Mouse (Mus musculus) neural tube, embryonic 15.5 days (tissue): ENCODE results near the gene Cort. TPM values are rescaled to one million over a fixed set of nuclear protein-coding genes. Genes with fewer than 3 reads are reported as not detected.
"Not testable (repeated sequence)": the region's sequence is repeated elsewhere in the genome, so short reads cannot be mapped to it uniquely, and the experiment has no call there.

Experiments used
- ATAC-seq: fragments of 200-750 bp; cut with Nextera tagmentation; 2 replicates; pipeline ENCODE4 v1.8.0; 2017; ENCODE audit warnings: mild to moderate bottlenecking, moderate TSS enrichment, moderate library complexity; ENCODE audit not compliant: low FRiP score
- H3K27ac ChIP-seq: fragments of 300-500 bp; sonication (generic); replicated peaks from 2 replicates; pipeline ENCODE4 v1.5.1; 2015; ENCODE audit warnings: mild to moderate bottlenecking, inconsistent platforms
- H3K27me3 ChIP-seq: fragments of 300-500 bp; sonication (generic); replicated peaks from 2 replicates; pipeline ENCODE4 v1.6.1; 2015; ENCODE audit warnings: inconsistent platforms
- H3K36me3 ChIP-seq: fragments of 300-500 bp; sonication (generic); 2 replicates; pipeline ENCODE4 v1.6.1; 2015; ENCODE audit warnings: inconsistent platforms
- H3K4me1 ChIP-seq: fragments of 300-500 bp; sonication (generic); 2 replicates; pipeline ENCODE4 v1.6.1; 2015; ENCODE audit warnings: inconsistent platforms
- H3K4me2 ChIP-seq: fragments of 300-500 bp; sonication (generic); 2 replicates; pipeline ENCODE4 v1.6.1; 2015; ENCODE audit warnings: inconsistent platforms, mild to moderate bottlenecking, moderate library complexity
- H3K4me3 ChIP-seq: fragments of 300-500 bp; sonication (generic); replicated peaks from 2 replicates; pipeline ENCODE4 v1.5.1; 2015; ENCODE audit warnings: mild to moderate bottlenecking, inconsistent platforms
- H3K9ac ChIP-seq: fragments of 300-500 bp; sonication (generic); replicated peaks from 2 replicates; pipeline ENCODE4 v1.6.1; 2015; ENCODE audit warnings: mild to moderate bottlenecking, inconsistent platforms
- H3K9me3 ChIP-seq: fragments of 300-500 bp; sonication (generic); replicated peaks from 2 replicates; pipeline ENCODE4 v1.6.1; 2016; ENCODE audit warnings: inconsistent platforms
- WGBS: fragments of 180-500 bp; shearing (Covaris S2); methylation state at CpG from one replicate; pipeline ENCODE4 v1.1.7; 2015; ENCODE audit warnings: mixed read lengths; 5-methylcytosine and 5-hydroxymethylcytosine counted together
- polyA plus RNA-seq: library from polyadenylated mRNA; unstranded; fragments of >200 nt; fragmentation: Nextera tagmentation; extraction: Ambion mirVana; gene quantifications from 2 replicates; pipeline ENCODE4 v1.2.1, GENCODE M21; 2015

Cort gene
- polyA plus RNA-seq, 1 experiment from 2014 or later = not detected

GRCm38 (mm10) chr4:149126115-149126509 lies 451 bp downstream of the Cort start:
- H3K4me3 ChIP-seq = no peak overlapping the region
- no peaks in the 10 kb centered on the region for H3K4me1 ChIP-seq
- H3K27ac ChIP-seq = no peak overlapping the region
- H3K4me2 ChIP-seq = no peak overlapping the region
- peaks cover 16% of the 10 kb centered on the region for H3K36me3 ChIP-seq
- H3K9me3 ChIP-seq = no peaks in the 10 kb centered on the region
- ATAC-seq = no peak
- 72% methylated on average over 6 of the region's 6 CpGs for WGBS
- H3K27me3 ChIP-seq = no peaks in the 10 kb centered on the region
- H3K9ac ChIP-seq = no peak overlapping the region

- Histone ChIP-seq H3K4me2 (no peak overlapping the region), H3K27me3 (no peaks in the 10 kb centered on the region), H3K4me3 (no peak overlapping the region), H3K27ac (no peak overlapping the region), H3K9ac (no peak overlapping the region), H3K9me3 (no peaks in the 10 kb centered on the region), H3K36me3 (peaks cover 17% of the 10 kb centered on the region), H3K4me1 (no peaks in the 10 kb centered on the region)
- WGBS = 42% methylated on average over 11 of the region's 11 CpGs
- ATAC-seq = no peak
These were observed 1.0 kb downstream of the Cort start for GRCm38 (mm10) chr4:149125341-149126114.

GRCm38 (mm10) chr4:149123432-149123831 lies 3.1 kb downstream of the Cort start:
- no peak overlapping the region for H3K9ac ChIP-seq
- H3K27me3 ChIP-seq = no peaks in the 10 kb centered on the region
- H3K4me3 ChIP-seq = no peak overlapping the region
- H3K4me2 ChIP-seq = no peak overlapping the region
- 77% methylated on average over 5 of the region's 5 CpGs for WGBS
- peaks cover 27% of the 10 kb centered on the region for H3K36me3 ChIP-seq
- no peaks in the 10 kb centered on the region for H3K4me1 ChIP-seq
- ATAC-seq = no peak
- H3K27ac ChIP-seq = no peak overlapping the region
- no peaks in the 10 kb centered on the region for H3K9me3 ChIP-seq

- WGBS = 90% methylated on average over 12 of the region's 12 CpGs
- H3K36me3 ChIP-seq = peaks cover 32% of the 10 kb centered on the region
- not testable (repeated sequence) for ATAC-seq, H3K9ac ChIP-seq, H3K4me1 ChIP-seq, H3K27ac ChIP-seq, H3K4me3 ChIP-seq, H3K9me3 ChIP-seq, H3K4me2 ChIP-seq, H3K27me3 ChIP-seq
These were observed 6.5 kb downstream of the Cort start for GRCm38 (mm10) chr4:149119978-149120562.

GRCm38 (mm10) chr4:149103875-149104561 lies 22.5 kb downstream of the Cort start, which contains the start of gene Dffa:
Gene Dffa, plus strand, starts transcription at chr4:149104146.
- H3K4me3 ChIP-seq = peak within 1 kb of the TSS; percentile 74
- H3K9ac ChIP-seq = peak within 1 kb of the TSS; percentile 80
- H3K27ac ChIP-seq = peak within 1 kb of the TSS; percentile 10; the same call in 1 of the 2 replicates
- ATAC-seq = peak; percentile 88
- H3K4me2 ChIP-seq = peak within 1 kb of the TSS; percentile 89
- under 1% methylated on average over 35 of the region's 35 CpGs for WGBS
- no peaks in the 10 kb centered on the region for H3K9me3 ChIP-seq
- H3K36me3 ChIP-seq = peaks cover 23% of the 10 kb centered on the region
- no peaks in the 10 kb centered on the region for H3K27me3 ChIP-seq
- peaks cover 15% of the 10 kb centered on the region for H3K4me1 ChIP-seq

GRCm38 (mm10) chr4:149101456-149101855 lies 25.1 kb downstream of the Cort start:
- H3K36me3 ChIP-seq = peaks cover 5% of the 10 kb centered on the region
- H3K4me1 ChIP-seq = peaks cover 32% of the 10 kb centered on the region
- H3K27ac ChIP-seq = no peak overlapping the region
- H3K27me3 ChIP-seq = no peaks in the 10 kb centered on the region
- no peak overlapping the region for H3K4me2 ChIP-seq
- no peaks in the 10 kb centered on the region for H3K9me3 ChIP-seq
- H3K4me3 ChIP-seq = no peak overlapping the region
- H3K9ac ChIP-seq = no peak overlapping the region
- no peak for ATAC-seq
- 89% methylated on average over 3 of the region's 3 CpGs for WGBS

- peaks cover 36% of the 10 kb centered on the region for H3K4me1 ChIP-seq
- H3K27ac ChIP-seq, H3K9me3 ChIP-seq, ATAC-seq, H3K9ac ChIP-seq, H3K4me3 ChIP-seq, H3K36me3 ChIP-seq, H3K4me2 ChIP-seq, H3K27me3 ChIP-seq: not testable (repeated sequence)
- whole genome bisulfite sequencing = 89% methylated on average over 12 of the region's 12 CpGs
These were observed 26.1 kb downstream of the Cort start for GRCm38 (mm10) chr4:149100449-149100848.

GRCm38 (mm10) chr4:149099369-149100017 lies 27.1 kb downstream of the Cort start, which contains the start of gene Pex14:
Gene Pex14, minus strand, starts transcription at chr4:149099876.
- Histone ChIP-seq H3K9me3 (no peaks in the 10 kb centered on the region), H3K4me2 (peak within 1 kb of the TSS; percentile 96), H3K27ac (peak within 1 kb of the TSS; percentile 45; the same call in 1 of the 2 replicates), H3K27me3 (no peaks in the 10 kb centered on the region), H3K36me3 (no peaks in the 10 kb centered on the region), H3K9ac (peak within 1 kb of the TSS; percentile 94), H3K4me1 (peaks cover 27% of the 10 kb centered on the region), H3K4me3 (peak within 1 kb of the TSS; percentile 94)
- under 1% methylated on average over 47 of the region's 50 CpGs for WGBS
- ATAC-seq = peak; percentile 79

- no peak for ATAC-seq
- no peaks in the 10 kb centered on the region; the same call in 1 of the 2 replicates for H3K36me3 ChIP-seq
- peak overlapping the region; percentile 96 for H3K4me2 ChIP-seq
- peaks cover 25% of the 10 kb centered on the region for H3K4me1 ChIP-seq
- peak overlapping the region; percentile 94 for H3K9ac ChIP-seq
- no peaks in the 10 kb centered on the region for H3K27me3 ChIP-seq
- 25% methylated on average over 11 of the region's 11 CpGs for WGBS
- H3K4me3 ChIP-seq = peak overlapping the region; percentile 94
- H3K27ac ChIP-seq = no peak overlapping the region
- H3K9me3 ChIP-seq = no peaks in the 10 kb centered on the region
These were observed 28.0 kb downstream of the Cort start for GRCm38 (mm10) chr4:149098571-149098970.

GRCm38 (mm10) chr4:149097956-149098355 lies 28.6 kb downstream of the Cort start:
- Histone ChIP-seq H3K9me3 (no peaks in the 10 kb centered on the region), H3K36me3 (no peaks in the 10 kb centered on the region; the same call in 1 of the 2 replicates), H3K9ac (no peak overlapping the region), H3K4me3 (peak overlapping the region; percentile 94; the same call in 1 of the 2 replicates), H3K27me3 (no peaks in the 10 kb centered on the region), H3K27ac (no peak overlapping the region), H3K4me1 (peaks cover 25% of the 10 kb centered on the region), H3K4me2 (peak overlapping the region; percentile 96)
- 85% methylated on average over 3 of the region's 3 CpGs for WGBS
- ATAC-seq = no peak

- 89% methylated on average over 8 of the region's 8 CpGs for WGBS
- no peak for ATAC-seq
- no peak overlapping the region for H3K4me3 ChIP-seq
These were observed 35.2 kb downstream of the Cort start for GRCm38 (mm10) chr4:149091364-149091763.

More at GRCm38 (mm10) chr4:149091364-149091763, 35.2 kb downstream of the Cort start:
- Histone ChIP-seq H3K36me3 (peaks cover 4% of the 10 kb centered on the region; the same call in 1 of the 2 replicates), H3K9me3 (no peaks in the 10 kb centered on the region), H3K4me2 (no peak overlapping the region), H3K9ac (no peak overlapping the region), H3K27ac (no peak overlapping the region), H3K27me3 (no peaks in the 10 kb centered on the region), H3K4me1 (peaks cover 5% of the 10 kb centered on the region; the same call in 1 of the 2 replicates)
